In the genomic region with DNA sequence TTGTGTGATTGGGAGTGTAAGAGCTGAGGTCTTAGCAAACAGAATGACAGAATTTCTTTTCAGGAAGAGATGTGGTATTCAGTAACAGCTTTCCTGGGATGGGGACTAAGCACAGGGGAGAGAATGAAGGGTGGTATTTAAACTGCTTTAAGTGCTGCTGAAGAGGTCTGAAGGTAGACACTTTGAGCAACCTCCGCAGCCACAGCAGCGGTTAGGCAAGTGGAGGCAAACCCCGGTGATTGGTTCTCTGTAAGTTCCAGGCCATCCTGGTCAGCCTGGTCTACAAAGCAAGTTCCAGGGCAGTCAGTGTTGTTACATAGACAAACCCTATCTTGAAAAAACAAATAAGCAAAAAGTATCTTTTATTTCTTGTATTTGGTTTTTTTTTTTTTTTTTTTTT, we compare ENCODE assay signal across 9 mouse cellular contexts. TPM values are rescaled to one million over a fixed set of nuclear protein-coding genes. Genes with fewer than 3 reads are reported as not detected.
A peak's percentile ranks its signal among the peaks of the same experiment; 100 is the strongest.
DNase-seq lines count a peak whose midpoint lies in the region; ATAC-seq and TF ChIP-seq lines count a peak whose summit lies in the region.
"Had no signal": no experiment of that assay in that cellular context is flagged by ENCODE, and none has a peak within 500 bp of the region (broad histone marks: within the 10 kb centered on the region; RNA-seq: fewer than 3 reads in every experiment).

No protein-coding gene starts in this region.

- in situ Hi-C loops in CH12.LX (cut with MboI; ENCODE audit: low pct_ligation_motif_present, low pct_unique_long_range_greater_than_20kb, low sequenced_read_pairs) = no loop called here

- TF ChIP-seq CTCF in CH12.LX (conservative IDR thresholded peaks at IDR 0.05 in 1 of 2, IDR thresholded peaks at IDR 0.05 in 1 of 2; ENCODE audit: low read depth in 2 of 2, low read length in 2 of 2) = no peak
- no peak for TF ChIP-seq CTCF in forebrain, postnatal 0 days (IDR thresholded peaks at IDR 0.05; ENCODE audit: low read depth)
- no peak for TF ChIP-seq CTCF in cerebellum, adult 2 months (IDR thresholded peaks at IDR 0.05; ENCODE audit: borderline replicate concordance, insufficient read depth, low read depth, low read length)

- H3K4me3 ChIP-seq in CH12.LX (replicated peaks in 1 of 3; ENCODE audit: low read depth in 2 of 3, low read length in 2 of 3, poor library complexity in 1 of 3) = peak overlapping the region; percentile 69 to 85 (median 81)
- H3K4me3 ChIP-seq in forebrain, postnatal 0 days (ENCODE audit: low read depth, low read length) = peak overlapping the region; percentile 67; the same call in 1 of the 2 replicates
- H3K4me3 ChIP-seq in lung, embryonic 15.5 days = peak overlapping the region; percentile 67
- H3K4me3 ChIP-seq in cerebellum, adult 2 months (replicated peaks; ENCODE audit: insufficient read depth, low read depth, low read length) = no peak overlapping the region

- TF ChIP-seq EP300 in CH12.LX (IDR thresholded peaks at IDR 0.05; ENCODE audit: low read length) = no peak

- H3K36me3 ChIP-seq in CH12.LX (replicated peaks in 1 of 2; ENCODE audit: control insufficient read depth in 1 of 2, insufficient read depth in 1 of 2, low read length in 1 of 2) = peaks cover 39 to 50% of the 10 kb centered on the region in 2 experiments
- H3K36me3 ChIP-seq in forebrain, postnatal 0 days (ENCODE audit: insufficient read depth) = 0 out of 2 replicates have a peak, but pooled peaks cover 2% of the 10 kb centered on the region
- H3K36me3 ChIP-seq in lung, embryonic 15.5 days = peaks cover 32% of the 10 kb centered on the region

- dilution Hi-C loops in CH12.LX (cut with MboI; ENCODE audit: extremely low pct_ligation_motif_present, extremely low pct_unique_long_range_greater_than_20kb, low sequenced_read_pairs) = no loop called here

- no peak for TF ChIP-seq POLR2A in CH12.LX (IDR thresholded peaks at IDR 0.05; ENCODE audit: low read depth, low read length)
- TF ChIP-seq POLR2A in cerebellum, adult 2 months (IDR thresholded peaks at IDR 0.05; ENCODE audit: borderline replicate concordance, insufficient read depth, low read length) = no peak

- peaks cover 51% of the 10 kb centered on the region for H3K79me2 ChIP-seq in CH12.LX (replicated peaks; ENCODE audit: control insufficient read depth, extremely low read depth, insufficient read depth, poor library complexity, severe bottlenecking)

- 41% methylated on average over 3 of the region's 3 CpGs for WGBS in forebrain, postnatal 0 days
- WGBS in lung, embryonic 15.5 days = 15% methylated on average over 3 of the region's 3 CpGs
- WGBS in cerebellum, adult 2 months = 71% methylated on average over 3 of the region's 3 CpGs

- ATAC-seq in forebrain, postnatal 0 days = no peak
- no peak for ATAC-seq in lung, embryonic 15.5 days (ENCODE audit: borderline replicate concordance, extremely low read depth, low FRiP score, low TSS enrichment)

- H3K27me3 ChIP-seq in CH12.LX (replicated peaks) = no peaks in the 10 kb centered on the region
- H3K27me3 ChIP-seq in forebrain, postnatal 0 days (ENCODE audit: insufficient read depth, low read length) = no peaks in the 10 kb centered on the region
- no peaks in the 10 kb centered on the region for H3K27me3 ChIP-seq in lung, embryonic 15.5 days
- no peaks in the 10 kb centered on the region for H3K27me3 ChIP-seq in cerebellum, adult 2 months (ENCODE audit: control insufficient read depth, insufficient read depth, low read length)

- peak overlapping the region; percentile 98; the same call in 1 of the 2 replicates for H3K9ac ChIP-seq in CH12.LX (ENCODE audit: insufficient read depth, low read depth)
- H3K9ac ChIP-seq in forebrain, postnatal 0 days = 0 out of 2 replicates have a peak overlapping the region, but pooled peaks have one; percentile 46
- H3K9ac ChIP-seq in lung, embryonic 15.5 days = peak overlapping the region; percentile 38

- H3K9me3 ChIP-seq in CH12.LX (replicated peaks; ENCODE audit: low read length) = peaks cover 4% of the 10 kb centered on the region
- no peaks in the 10 kb centered on the region for H3K9me3 ChIP-seq in forebrain, postnatal 0 days (ENCODE audit: low read length)
- no peaks in the 10 kb centered on the region for H3K9me3 ChIP-seq in lung, embryonic 15.5 days

- H3K27ac ChIP-seq in CH12.LX (ENCODE audit: insufficient read depth, low read depth) = peak overlapping the region; percentile 22; the same call in 1 of the 2 replicates
- no peak overlapping the region for H3K27ac ChIP-seq in forebrain, postnatal 0 days (ENCODE audit: low read depth, low read length)
- peak overlapping the region; percentile 100 for H3K27ac ChIP-seq in lung, embryonic 15.5 days
- H3K27ac ChIP-seq in cerebellum, adult 2 months (ENCODE audit: insufficient read depth, low read length) = no peak overlapping the region

- no peak for TF ChIP-seq RAD21 in CH12.LX (IDR thresholded peaks at IDR 0.05; ENCODE audit: low read depth, low read length)

- H3K4me1 ChIP-seq in CH12.LX (ENCODE audit: control insufficient read depth in 1 of 2, insufficient read depth in 2 of 2) = peaks cover 18 to 51% of the 10 kb centered on the region in 2 experiments
- H3K4me1 ChIP-seq in forebrain, postnatal 0 days (ENCODE audit: insufficient read depth) = peaks cover 16% of the 10 kb centered on the region
- H3K4me1 ChIP-seq in lung, embryonic 15.5 days = peaks cover 44% of the 10 kb centered on the region
- H3K4me1 ChIP-seq in cerebellum, adult 2 months (ENCODE audit: control insufficient read depth, insufficient read depth, low read length) = 0 out of 2 replicates have a peak, but pooled peaks cover 7% of the 10 kb centered on the region

- peak; percentile 7 for DNase-seq in cerebellum, adult 11-12 months
- DNase-seq in cerebellum, postnatal 25 days = no peak
- no peak for DNase-seq in CH12.LX (ENCODE audit: extremely low read depth)
- DNase-seq in forebrain, postnatal 0 days = no peak
- no peak for DNase-seq in cerebellum, adult 2 months
- no peak for DNase-seq in thymus, postnatal 0 days (ENCODE audit: low spot score)
- no peak for DNase-seq in layer of hippocampus, postnatal 25 days (ENCODE audit: extremely low spot score in 1 of 2, low spot score in 1 of 2)
- DNase-seq: cerebellum, postnatal 36 days had no signal

- peak overlapping the region; percentile 96 for H3K4me2 ChIP-seq in CH12.LX (ENCODE audit: insufficient read depth, low read depth, poor library complexity, severe bottlenecking)
- peak overlapping the region; percentile 83 for H3K4me2 ChIP-seq in forebrain, postnatal 0 days (ENCODE audit: low read depth)
- peak overlapping the region; percentile 81 for H3K4me2 ChIP-seq in lung, embryonic 15.5 days

RNA-seq across cellular contexts. Expression of a gene that starts 1.7 kb away (rescaled TPM):
- total RNA-seq in CH12.LX (2012; rRNA removed) (23.1 and 24.2 TPM in 2 replicates), CH12.LX (2014; rRNA removed) (40.2 and 40.6 TPM in 2 replicates)
- polyA plus RNA-seq in CH12.LX (2012; ENCODE audit: insufficient read length, low read depth) = 32.1 and 32.3 TPM in 2 replicates
- 15.8 and 19.8 TPM in 2 replicates for total RNA-seq in forebrain, postnatal 0 days (2014; rRNA removed)
- 11.3 and 11.8 TPM in 2 replicates for polyA plus RNA-seq in forebrain, postnatal 0 days (2015; fragmentation: Nextera tagmentation; extraction: Ambion mirVana)
- 108 and 111 TPM in 2 replicates for polyA plus RNA-seq in lung, embryonic 15.5 days (2015; fragmentation: Nextera tagmentation; extraction: Ambion mirVana)
- 15.9 and 16.0 TPM in 2 replicates for polyA plus RNA-seq in cerebellum, adult 2 months (2012; rRNA removed)
- polyA plus RNA-seq in thymus, postnatal 0 days (2015; fragmentation: Nextera tagmentation; extraction: Ambion mirVana) = 37.2 and 44.7 TPM in 2 replicates
- 10 to 100 TPM; 11.9 to 13.5 TPM for total RNA-seq in layer of hippocampus, postnatal 25 days (2021)

RNA-seq across cellular contexts. Expression of a gene that starts 1.8 kb away (rescaled TPM):
- total RNA-seq in CH12.LX (2012; rRNA removed) (173 and 195 TPM in 2 replicates), CH12.LX (2014; rRNA removed) (224 and 268 TPM in 2 replicates)
- polyA plus RNA-seq in CH12.LX (2012; ENCODE audit: insufficient read length, low read depth) = 200 and 270 TPM in 2 replicates
- 24.5 and 27.3 TPM in 2 replicates for total RNA-seq in forebrain, postnatal 0 days (2014; rRNA removed)
- polyA plus RNA-seq in forebrain, postnatal 0 days (2015; fragmentation: Nextera tagmentation; extraction: Ambion mirVana) = 93.9 and 109 TPM in 2 replicates
- 556 and 595 TPM in 2 replicates for polyA plus RNA-seq in lung, embryonic 15.5 days (2015; fragmentation: Nextera tagmentation; extraction: Ambion mirVana)
- 7.0 and 7.2 TPM in 2 replicates for polyA plus RNA-seq in cerebellum, adult 2 months (2012; rRNA removed)
- polyA plus RNA-seq in thymus, postnatal 0 days (2015; fragmentation: Nextera tagmentation; extraction: Ambion mirVana) = 466 and 485 TPM in 2 replicates
- total RNA-seq in layer of hippocampus, postnatal 25 days (2021) = 1 to 10 TPM; 2.4 to 3.0 TPM

RNA-seq across cellular contexts. Expression of a gene that starts 8.3 kb away (rescaled TPM):
- total RNA-seq in CH12.LX (2012; rRNA removed) (26.9 and 29.0 TPM in 2 replicates), CH12.LX (2014; rRNA removed) (28.7 and 31.1 TPM in 2 replicates)
- polyA plus RNA-seq in CH12.LX (2012; ENCODE audit: insufficient read length, low read depth) = 25.9 and 26.0 TPM in 2 replicates
- 25.6 and 34.9 TPM in 2 replicates for total RNA-seq in forebrain, postnatal 0 days (2014; rRNA removed)
- 30.9 and 31.5 TPM in 2 replicates for polyA plus RNA-seq in forebrain, postnatal 0 days (2015; fragmentation: Nextera tagmentation; extraction: Ambion mirVana)
- polyA plus RNA-seq in lung, embryonic 15.5 days (2015; fragmentation: Nextera tagmentation; extraction: Ambion mirVana) = 21.3 and 23.1 TPM in 2 replicates
- 50.1 and 54.0 TPM in 2 replicates for polyA plus RNA-seq in cerebellum, adult 2 months (2012; rRNA removed)
- polyA plus RNA-seq in thymus, postnatal 0 days (2015; fragmentation: Nextera tagmentation; extraction: Ambion mirVana) = 29.5 and 32.6 TPM in 2 replicates
- total RNA-seq in layer of hippocampus, postnatal 25 days (2021) = 10 to 100 TPM; 32.4 to 33.3 TPM

RNA-seq across cellular contexts. Expression of a gene that starts 10.0 kb away (rescaled TPM):
- total RNA-seq in CH12.LX (2012; rRNA removed) (40.2 and 40.8 TPM in 2 replicates), CH12.LX (2014; rRNA removed) (21.5 and 21.9 TPM in 2 replicates)
- polyA plus RNA-seq in CH12.LX (2012; ENCODE audit: insufficient read length, low read depth) = 29.7 and 31.7 TPM in 2 replicates
- total RNA-seq in forebrain, postnatal 0 days (2014; rRNA removed) = 62.5 and 72.1 TPM in 2 replicates
- 42.5 and 43.5 TPM in 2 replicates for polyA plus RNA-seq in forebrain, postnatal 0 days (2015; fragmentation: Nextera tagmentation; extraction: Ambion mirVana)
- 40.6 and 41.1 TPM in 2 replicates for polyA plus RNA-seq in lung, embryonic 15.5 days (2015; fragmentation: Nextera tagmentation; extraction: Ambion mirVana)
- polyA plus RNA-seq in cerebellum, adult 2 months (2012; rRNA removed) = 38.7 and 39.3 TPM in 2 replicates
- 21.3 and 22.3 TPM in 2 replicates for polyA plus RNA-seq in thymus, postnatal 0 days (2015; fragmentation: Nextera tagmentation; extraction: Ambion mirVana)
- total RNA-seq in layer of hippocampus, postnatal 25 days (2021) = 10 to 100 TPM; 55.4 to 59.7 TPM

RNA-seq across cellular contexts. Expression of a gene that starts 16.5 kb away (rescaled TPM):
- total RNA-seq in CH12.LX (2012; rRNA removed) = 16.3 and 18.4 TPM in 2 replicates
- 14.1 and 14.6 TPM in 2 replicates for total RNA-seq in CH12.LX (2014; rRNA removed)
- polyA plus RNA-seq in CH12.LX (2012; ENCODE audit: insufficient read length, low read depth) = 17.3 and 17.6 TPM in 2 replicates
- 16.9 and 21.6 TPM in 2 replicates for total RNA-seq in forebrain, postnatal 0 days (2014; rRNA removed)
- polyA plus RNA-seq in forebrain, postnatal 0 days (2015; fragmentation: Nextera tagmentation; extraction: Ambion mirVana) = 16.9 and 27.8 TPM in 2 replicates
- 32.6 and 35.0 TPM in 2 replicates for polyA plus RNA-seq in lung, embryonic 15.5 days (2015; fragmentation: Nextera tagmentation; extraction: Ambion mirVana)
- 26.5 and 30.5 TPM in 2 replicates for polyA plus RNA-seq in cerebellum, adult 2 months (2012; rRNA removed)
- 23.1 and 27.3 TPM in 2 replicates for polyA plus RNA-seq in thymus, postnatal 0 days (2015; fragmentation: Nextera tagmentation; extraction: Ambion mirVana)
- total RNA-seq in layer of hippocampus, postnatal 25 days (2021) = 10 to 100 TPM; 40.0 to 46.4 TPM

Comparison
In these comparisons a context has a peak if more than half of its experiments do, and no peak if none do; other contexts are left out.
1. H3K27ac ChIP-seq: peak in CH12.LX (single experiment) and lung, embryonic 15.5 days (single experiment); none in forebrain, postnatal 0 days (single experiment) and cerebellum, adult 2 months (single experiment).
2. H3K9ac ChIP-seq: peak in every context shown above with its lines; median percentile 98 in CH12.LX; 46 in forebrain, postnatal 0 days; 38 in lung, embryonic 15.5 days.
3. RNA of a gene that starts 1.8 kb away (polyA plus RNA-seq): 556 to 595 TPM in lung, embryonic 15.5 days, 466 to 485 TPM in thymus, postnatal 0 days, 200 to 270 TPM in CH12.LX and 93.9 to 109 TPM in forebrain, postnatal 0 days; 7.0 to 7.2 TPM in cerebellum, adult 2 months; every median in the first group is over 10 times any median in the second.
4. Peak in every context shown above with its lines, with median percentiles within 50 percentile points of each other: H3K4me2 ChIP-seq.